Mouse (Mus musculus): Measurements from ENCODE around the gene Tm7sf2. TPM values are rescaled to one million over a fixed set of nuclear protein-coding genes. Genes with fewer than 3 reads are reported as not detected.

Tm7sf2 gene
- polyA plus RNA-seq (2015; fragmentation: Nextera tagmentation; extraction: Ambion mirVana): 14.7 and 17.7 TPM in 2 replicates

DNA sequence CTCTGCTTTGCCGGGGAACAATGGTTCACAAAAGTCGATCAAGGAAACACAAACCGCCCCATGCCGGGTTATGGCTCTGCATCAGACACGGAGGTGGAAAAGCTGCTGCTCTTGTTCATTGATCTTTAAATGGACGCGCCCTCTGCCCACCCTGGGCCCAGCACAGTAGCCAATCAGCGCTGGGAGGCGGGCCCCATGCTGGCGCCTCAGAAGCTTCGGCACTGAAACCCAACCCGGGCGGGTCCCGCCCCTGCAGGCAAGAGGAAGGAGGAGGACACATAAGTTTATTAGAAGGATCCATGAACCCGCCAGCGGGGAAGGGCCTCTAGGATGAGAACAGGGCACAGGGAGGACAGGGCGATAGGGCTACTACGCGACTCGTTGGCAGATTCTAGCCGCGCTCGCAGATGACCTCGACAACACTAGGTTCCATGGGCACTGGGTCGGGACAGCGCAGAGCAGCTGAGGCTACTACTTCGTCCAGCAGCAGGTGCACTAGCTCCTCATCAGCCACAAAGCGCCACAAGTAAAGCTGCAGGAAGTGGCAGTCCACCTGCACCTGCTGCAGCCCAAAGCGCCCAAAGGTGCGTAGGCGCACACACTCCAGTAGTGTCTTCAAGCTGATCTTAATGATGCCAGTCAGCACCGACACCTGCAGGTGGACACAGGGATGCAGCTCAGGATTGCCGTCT lies at the start of gene Tm7sf2:
Gene Tm7sf2 (minus strand): TSS at position 650 of the 692 bp plus-strand sequence.

DNA sequence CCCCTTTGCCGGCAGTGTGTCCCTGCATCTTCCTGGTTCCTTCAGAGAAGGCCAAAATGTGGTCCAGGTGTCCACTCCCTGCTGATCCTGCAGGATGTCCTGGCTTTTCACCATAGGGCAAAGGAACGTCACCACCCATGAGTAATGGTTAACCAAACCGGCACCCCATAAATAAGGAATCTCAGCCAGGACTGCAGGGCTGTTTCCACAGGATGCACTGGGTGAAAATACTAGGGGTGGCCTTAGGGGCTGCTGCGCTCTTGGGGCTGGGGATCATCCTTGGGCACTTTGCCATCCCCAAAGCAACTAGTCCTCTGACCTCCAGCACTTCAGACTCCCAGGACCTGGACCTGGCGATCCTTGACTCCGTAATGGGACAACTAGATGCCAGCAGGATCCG lies 37.4 kb upstream of the Tm7sf2 start, which contains the start of gene Naaladl1:
Gene Naaladl1 (plus strand): TSS at position 197 of the 400 bp plus-strand sequence.

DNA sequence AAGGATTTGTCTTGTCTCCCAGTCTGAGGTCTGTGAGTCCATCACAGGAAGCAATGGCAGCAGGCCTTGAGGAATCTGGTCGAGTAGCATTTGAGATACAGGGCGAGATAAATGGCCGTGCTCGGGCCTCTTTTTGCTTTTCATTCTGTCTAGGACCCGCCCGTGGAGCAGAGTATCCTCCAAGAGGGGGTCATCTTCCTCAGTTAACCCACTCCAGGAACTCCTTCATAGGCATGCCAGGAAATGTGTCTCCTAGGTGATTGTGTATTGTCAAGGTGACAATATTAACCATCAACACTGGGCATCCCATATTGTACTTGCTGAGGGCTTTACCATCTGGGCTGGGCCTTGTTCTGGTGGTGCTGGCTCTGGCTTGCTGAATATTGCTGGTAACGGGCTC lies 25.9 kb upstream of the Tm7sf2 start, which contains the start of gene AC131692.1:
Gene AC131692.1 (plus strand): TSS at position 301 of the 400 bp plus-strand sequence.

GRCm38 (mm10) chr19:6084478-6085248 lies 16.5 kb upstream of the Tm7sf2 start, which contains the start of the genes Zfpl1 and Cdca5:
Gene Zfpl1, minus strand, starts transcription at chr19:6084956.
Gene Cdca5, plus strand, starts transcription at chr19:6084983.

DNA sequence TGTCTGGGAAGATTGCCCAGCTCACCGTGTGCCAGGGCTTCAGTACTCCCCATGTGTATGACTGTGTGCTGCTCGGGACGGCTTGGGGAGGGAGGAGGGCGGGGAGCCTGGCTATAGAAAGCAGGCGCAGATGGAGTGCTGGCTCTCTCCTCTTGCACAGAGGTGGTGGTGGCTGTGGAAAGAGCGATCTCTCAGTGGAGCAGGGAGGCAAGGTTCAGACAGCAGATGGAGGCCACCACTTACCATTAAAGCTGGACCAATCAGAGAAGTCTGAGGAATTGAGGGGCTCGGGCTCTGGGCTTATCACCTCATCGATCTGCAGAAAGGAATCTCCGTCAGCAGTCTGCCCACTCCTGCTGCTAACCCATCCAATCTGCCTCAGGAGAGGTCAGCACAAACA lies 14.0 kb upstream of the Tm7sf2 start, which contains the start of gene Gm28374:
Gene Gm28374 (minus strand): TSS at position 101 of the 400 bp plus-strand sequence.

DNA sequence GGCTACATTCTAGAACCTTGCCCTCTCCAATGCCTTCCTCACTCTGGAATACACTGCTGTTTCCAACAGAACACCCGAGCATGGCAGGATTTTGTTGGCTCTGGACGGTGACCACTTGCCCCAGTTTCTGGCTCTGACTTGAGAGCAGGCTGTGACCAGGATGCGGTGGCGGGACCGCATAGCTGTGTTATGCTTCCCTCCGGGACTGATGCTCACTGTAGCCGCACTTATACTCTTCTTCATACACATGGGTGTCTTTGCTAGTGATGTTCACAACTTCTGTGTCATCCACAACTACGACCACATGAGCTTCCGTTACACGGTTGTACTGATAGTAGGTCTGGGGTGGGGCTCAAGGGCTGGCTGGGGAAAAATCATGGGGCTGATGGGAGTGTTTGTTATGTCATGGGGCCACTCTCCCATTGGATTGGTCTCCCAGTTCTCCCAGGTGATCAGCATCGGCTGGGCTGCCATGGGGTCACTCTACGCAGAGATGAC lies 11.9 kb upstream of the Tm7sf2 start, which contains the start of gene Tmem262:
Gene Tmem262 (plus strand): TSS at position 51 of the 498 bp plus-strand sequence.

DNA sequence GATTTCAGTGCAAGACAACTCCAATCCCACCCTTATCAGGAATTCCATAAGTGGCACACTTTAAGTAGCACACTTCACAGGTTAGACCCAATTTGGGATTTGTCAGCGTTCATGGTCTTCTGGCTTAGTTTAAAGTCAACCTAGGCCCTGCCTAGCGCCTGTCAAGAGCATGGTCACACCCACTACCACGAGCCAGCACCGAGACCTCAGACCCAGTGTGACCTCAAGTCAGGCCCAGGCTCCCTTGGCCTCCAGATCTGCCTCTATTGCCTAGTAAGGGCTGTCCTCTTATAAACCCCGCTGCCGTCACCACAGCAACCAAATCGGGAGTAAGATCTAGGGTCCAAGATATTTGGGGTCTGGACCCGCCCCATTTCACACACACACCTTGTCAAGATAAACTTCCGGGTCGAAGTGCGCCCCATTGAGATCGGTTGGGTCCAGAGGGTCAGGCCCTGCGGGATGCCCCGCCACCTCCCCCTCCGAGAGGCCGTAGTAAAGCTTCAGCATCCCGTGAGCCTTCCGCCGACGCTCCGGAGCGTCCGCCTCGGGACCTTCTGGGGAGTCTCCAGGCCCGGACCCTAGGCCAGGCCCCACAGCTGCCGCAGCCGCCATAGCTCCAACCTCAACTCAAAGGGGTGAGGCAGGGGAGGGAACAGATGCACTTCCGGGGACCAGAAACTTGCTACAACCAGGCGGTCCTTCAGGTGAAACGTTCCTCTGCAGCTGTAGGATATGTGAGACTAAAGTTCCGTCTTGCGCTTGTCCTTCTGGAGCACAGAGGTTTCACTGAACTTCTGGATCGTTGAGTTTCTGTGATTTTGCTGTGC lies 8.6 kb upstream of the Tm7sf2 start, which contains the start of gene Vps51:
Gene Vps51 (minus strand): TSS at position 668 of the 830 bp plus-strand sequence.

DNA sequence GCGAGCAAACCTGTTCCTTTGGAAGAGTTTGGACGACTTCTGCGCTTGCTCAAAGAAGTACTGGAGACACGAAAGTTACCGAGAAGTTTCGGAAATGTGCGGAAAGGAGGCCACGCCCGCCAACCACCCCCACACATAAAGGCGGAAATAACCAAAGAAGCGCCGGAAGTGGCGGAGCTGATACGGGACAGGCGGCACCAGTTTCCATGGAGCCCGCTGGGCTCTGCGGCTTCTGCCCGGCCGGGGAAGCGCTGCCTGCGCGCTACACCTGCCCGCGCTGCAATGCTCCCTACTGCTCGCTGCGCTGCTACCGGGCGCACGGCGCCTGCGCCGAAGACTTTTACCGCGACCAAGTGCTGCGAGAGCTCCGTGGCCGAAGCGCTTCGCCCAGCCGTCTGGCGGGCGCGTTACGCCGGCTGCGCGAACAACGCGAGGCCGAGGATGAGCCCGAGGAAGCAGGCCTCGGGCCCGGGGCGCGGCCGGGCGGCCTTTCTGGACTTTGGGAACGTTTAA lies 7.1 kb downstream of the Tm7sf2 start, which contains the start of gene Znhit2:
Gene Znhit2 (plus strand): TSS at position 172 of the 513 bp plus-strand sequence.

GRCm38 (mm10) chr19:6057313-6058096 lies 10.7 kb downstream of the Tm7sf2 start, which contains the start of the genes Mrpl49 and Fau:
Gene Mrpl49, minus strand, starts transcription at chr19:6057785.
Gene Fau, plus strand, starts transcription at chr19:6057844.

DNA sequence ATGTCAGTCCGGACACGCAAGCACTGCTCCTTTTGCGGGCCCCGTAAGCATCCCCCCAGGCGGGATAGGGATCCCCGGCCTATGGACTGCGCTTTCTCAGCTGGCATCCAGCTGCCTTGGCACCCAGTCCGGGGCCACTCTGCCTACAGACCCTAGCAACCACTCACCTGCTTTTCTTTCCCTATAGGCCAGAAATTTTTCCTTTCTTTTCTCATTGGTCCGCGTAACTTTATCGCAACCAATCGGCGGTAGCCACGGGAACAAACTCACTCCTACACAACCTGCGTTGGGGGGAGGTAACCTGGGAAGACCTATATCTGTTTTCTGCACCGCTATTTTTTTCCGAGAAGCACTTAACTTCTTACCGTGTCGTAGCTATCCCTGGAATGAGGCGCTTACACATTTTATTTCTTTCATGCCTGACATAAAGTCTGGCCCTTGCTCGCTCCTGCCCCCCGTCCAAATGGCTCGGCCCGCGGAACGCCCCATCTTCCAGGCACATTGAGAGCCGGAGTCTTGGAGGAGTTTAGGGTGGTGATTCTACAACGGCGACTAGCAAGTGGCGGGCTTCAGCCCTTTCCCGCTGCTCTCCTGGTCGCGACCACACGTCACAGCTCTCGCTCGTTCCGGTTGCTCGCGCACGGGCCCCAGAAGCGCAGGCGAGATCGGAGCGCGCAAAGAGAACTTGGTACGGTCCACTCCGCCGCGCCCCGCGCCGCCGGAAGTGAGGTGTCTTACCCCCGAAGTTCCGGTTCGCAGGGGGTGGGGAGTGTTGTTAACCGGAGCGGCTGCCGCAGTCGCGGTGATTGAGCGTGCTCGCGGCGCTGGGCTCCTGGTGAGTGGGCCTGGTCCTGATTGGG lies 21.6 kb downstream of the Tm7sf2 start, which contains the start of gene Syvn1:
Gene Syvn1 (plus strand): TSS at position 283 of the 860 bp plus-strand sequence.

DNA sequence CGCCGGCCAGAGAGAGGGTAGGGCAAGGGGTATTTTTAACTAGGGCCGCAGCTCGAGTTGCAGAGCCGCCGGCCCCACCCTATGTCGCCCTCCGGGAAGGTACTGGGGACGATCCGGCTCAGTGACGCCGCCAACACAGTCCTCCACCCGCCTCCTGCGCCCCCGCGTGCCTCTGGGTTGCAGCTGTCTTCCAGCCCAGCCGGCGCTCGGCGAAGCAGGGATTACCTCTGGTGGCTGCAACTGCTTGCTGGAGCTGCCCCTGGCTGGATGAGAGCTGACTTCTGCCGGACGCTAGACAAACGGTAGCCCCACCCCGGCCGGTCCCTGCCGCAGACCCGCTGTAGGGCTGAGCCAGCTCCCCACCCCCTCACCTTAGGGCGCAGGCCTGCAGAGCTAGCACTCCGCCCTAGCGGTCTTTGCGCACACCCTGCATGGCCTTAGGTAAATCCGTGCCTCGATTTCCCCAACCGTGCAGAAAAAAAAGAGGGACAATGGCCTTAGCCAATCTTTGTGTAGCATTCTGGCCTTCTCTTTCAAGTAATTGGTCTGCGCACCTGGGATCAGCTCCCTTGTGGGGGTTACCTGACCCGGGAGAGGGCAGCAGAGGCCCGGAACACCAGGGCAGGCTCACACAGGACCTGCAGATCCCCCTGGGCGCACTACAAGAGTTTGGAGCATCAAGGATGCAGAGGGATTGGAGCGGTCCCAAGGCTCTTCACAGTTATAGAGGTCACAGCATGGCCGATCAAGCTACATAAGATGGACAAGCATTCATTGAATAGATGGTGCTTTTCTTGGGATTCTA lies 52.5 kb downstream of the Tm7sf2 start, which contains the start of gene Capn1:
Gene Capn1 (minus strand): TSS at position 387 of the 805 bp plus-strand sequence.

Small RNA genes lying within 50 kb of the gene (microRNA-seq; reads per million reads assigned to microRNA genes)
- gene Mir6988 (ENCODE audit: borderline replicate concordance, insufficient number of aligned reads): 1.8 reads per million

Other genes with a start within 250 kb of the Tm7sf2 start
- gene Frmd8, start 193.1 kb downstream of the Tm7sf2 start, polyA plus RNA-seq (2015; fragmentation: Nextera tagmentation; extraction: Ambion mirVana): 19.3 and 42.3 TPM in 2 replicates
- gene Slc25a45, start 190.6 kb downstream of the Tm7sf2 start, polyA plus RNA-seq (2015; fragmentation: Nextera tagmentation; extraction: Ambion mirVana): 9.9 and 23.2 TPM in 2 replicates
- gene Tigd3, start 174.2 kb downstream of the Tm7sf2 start, polyA plus RNA-seq (2015; fragmentation: Nextera tagmentation; extraction: Ambion mirVana): 2.2 and 3.1 TPM in 2 replicates
- 52.8 and 74.8 TPM in 2 replicates for gene Dpf2, start 155.4 kb downstream of the Tm7sf2 start, polyA plus RNA-seq (2015; fragmentation: Nextera tagmentation; extraction: Ambion mirVana)
- 10.5 and 12.6 TPM in 2 replicates for gene Cdc42ep2, start 143.6 kb downstream of the Tm7sf2 start, polyA plus RNA-seq (2015; fragmentation: Nextera tagmentation; extraction: Ambion mirVana)
- 19.6 and 27.3 TPM in 2 replicates for gene Pola2, start 104.2 kb downstream of the Tm7sf2 start, polyA plus RNA-seq (2015; fragmentation: Nextera tagmentation; extraction: Ambion mirVana)
- gene Slc22a20, start 82.2 kb downstream of the Tm7sf2 start, polyA plus RNA-seq (2015; fragmentation: Nextera tagmentation; extraction: Ambion mirVana): not detected in 2 replicates
- gene Capn1, start 52.5 kb downstream of the Tm7sf2 start, polyA plus RNA-seq (2015; fragmentation: Nextera tagmentation; extraction: Ambion mirVana): 13.9 and 14.2 TPM in 2 replicates
- 20.3 and 29.1 TPM in 2 replicates for gene Syvn1, start 21.8 kb downstream of the Tm7sf2 start, polyA plus RNA-seq (2015; fragmentation: Nextera tagmentation; extraction: Ambion mirVana)
- gene Mrpl49, start 10.6 kb downstream of the Tm7sf2 start, polyA plus RNA-seq (2015; fragmentation: Nextera tagmentation; extraction: Ambion mirVana): 47.4 and 63.4 TPM in 2 replicates
- 839 and 888 TPM in 2 replicates for gene Fau, start 10.5 kb downstream of the Tm7sf2 start, polyA plus RNA-seq (2015; fragmentation: Nextera tagmentation; extraction: Ambion mirVana)
- 35.7 and 47.8 TPM in 2 replicates for gene Znhit2, start 7.2 kb downstream of the Tm7sf2 start, polyA plus RNA-seq (2015; fragmentation: Nextera tagmentation; extraction: Ambion mirVana)
- 44.2 and 52.3 TPM in 2 replicates for gene Vps51, start 8.9 kb upstream of the Tm7sf2 start, polyA plus RNA-seq (2015; fragmentation: Nextera tagmentation; extraction: Ambion mirVana)
- not detected in 2 replicates for gene Tmem262, start 11.7 kb upstream of the Tm7sf2 start, polyA plus RNA-seq (2015; fragmentation: Nextera tagmentation; extraction: Ambion mirVana)
- 0.28 and 0.91 TPM in 2 replicates for gene Gm28374, start 13.9 kb upstream of the Tm7sf2 start, polyA plus RNA-seq (2015; fragmentation: Nextera tagmentation; extraction: Ambion mirVana)
- 47.0 and 62.8 TPM in 2 replicates for gene Zfpl1, start 16.6 kb upstream of the Tm7sf2 start, polyA plus RNA-seq (2015; fragmentation: Nextera tagmentation; extraction: Ambion mirVana)
- 8.0 and 9.5 TPM in 2 replicates for gene Cdca5, start 16.6 kb upstream of the Tm7sf2 start, polyA plus RNA-seq (2015; fragmentation: Nextera tagmentation; extraction: Ambion mirVana)
- gene AC131692.1, start 26.0 kb upstream of the Tm7sf2 start, polyA plus RNA-seq (2015; fragmentation: Nextera tagmentation; extraction: Ambion mirVana): 0.41 TPM in 1 of 2 replicates, not detected in the other
- gene Naaladl1, start 37.4 kb upstream of the Tm7sf2 start, polyA plus RNA-seq (2015; fragmentation: Nextera tagmentation; extraction: Ambion mirVana): 0.28 and 0.61 TPM in 2 replicates
- 28.5 and 29.2 TPM in 2 replicates for gene Sac3d1, start 50.3 kb upstream of the Tm7sf2 start, polyA plus RNA-seq (2015; fragmentation: Nextera tagmentation; extraction: Ambion mirVana)
- 21.4 and 22.6 TPM in 2 replicates for gene Snx15, start 59.9 kb upstream of the Tm7sf2 start, polyA plus RNA-seq (2015; fragmentation: Nextera tagmentation; extraction: Ambion mirVana)
- 0.47 and 0.60 TPM in 2 replicates for gene Batf2, start 72.6 kb upstream of the Tm7sf2 start, polyA plus RNA-seq (2015; fragmentation: Nextera tagmentation; extraction: Ambion mirVana)
- 101 and 106 TPM in 2 replicates for gene Arl2, start 73.2 kb upstream of the Tm7sf2 start, polyA plus RNA-seq (2015; fragmentation: Nextera tagmentation; extraction: Ambion mirVana)
- gene Majin, start 116.0 kb upstream of the Tm7sf2 start, polyA plus RNA-seq (2015; fragmentation: Nextera tagmentation; extraction: Ambion mirVana): 0.46 and 0.73 TPM in 2 replicates
- 148 and 158 TPM in 2 replicates for gene Gpha2, start 158.0 kb upstream of the Tm7sf2 start, polyA plus RNA-seq (2015; fragmentation: Nextera tagmentation; extraction: Ambion mirVana)
- gene Ppp2r5b, start 167.5 kb upstream of the Tm7sf2 start, polyA plus RNA-seq (2015; fragmentation: Nextera tagmentation; extraction: Ambion mirVana): 41.5 and 44.1 TPM in 2 replicates
- 5.9 and 10.4 TPM in 2 replicates for gene Atg2a, start 173.3 kb upstream of the Tm7sf2 start, polyA plus RNA-seq (2015; fragmentation: Nextera tagmentation; extraction: Ambion mirVana)
- 54.1 and 63.1 TPM in 2 replicates for gene Ehd1, start 208.4 kb upstream of the Tm7sf2 start, polyA plus RNA-seq (2015; fragmentation: Nextera tagmentation; extraction: Ambion mirVana)
- 0.41 and 0.68 TPM in 2 replicates for gene Cdc42bpg, start 238.1 kb upstream of the Tm7sf2 start, polyA plus RNA-seq (2015; fragmentation: Nextera tagmentation; extraction: Ambion mirVana)